Mouse (Mus musculus) MEL (cell line): ENCODE data around the gene Pou2f2. TPM values are rescaled to one million over a fixed set of nuclear protein-coding genes. Genes with fewer than 3 reads are reported as not detected.
A peak's percentile ranks its signal among the peaks of the same experiment; 100 is the strongest.

Experiments used
- DNase-seq: peaks from one replicate; pipeline ENCODE4 v3.0.0; 2011; ENCODE audit warnings: low read depth, low spot score
- H3K27ac ChIP-seq: 2 replicates; pipeline ENCODE4 v1.5.1; 2012; ENCODE audit warnings: low read depth, mild to moderate bottlenecking, control low read depth, low read length, moderate library complexity; ENCODE audit not compliant: control insufficient read depth
- H3K27me3 ChIP-seq, 2 experiments: fragments of 150-350 bp in 1 of 2; sonication (generic) in 1 of 2; 2 replicates each; pipeline ENCODE4 v1.6.1; 2012; ENCODE audit warnings: low read length in 2 of 2, mild to moderate bottlenecking in 2 of 2, improper control_type of control experiment in 1 of 2, moderate library complexity in 1 of 2; ENCODE audit not compliant: insufficient read depth in 2 of 2, control insufficient read depth in 1 of 2
- H3K36me3 ChIP-seq, 2 experiments: 2 replicates each; pipeline ENCODE4 v1.6.1; 2012 to 2014; ENCODE audit warnings: low read length in 2 of 2, improper control_type of control experiment in 1 of 2, inconsistent platforms in 1 of 2, mild to moderate bottlenecking in 1 of 2; ENCODE audit not compliant: insufficient read depth in 2 of 2, control insufficient read depth in 1 of 2
- H3K4me1 ChIP-seq, 2 experiments: fragments of 150-350 bp in 1 of 2; sonication (generic) in 1 of 2; 2 replicates each; pipeline ENCODE4 v1.6.1; 2012; ENCODE audit warnings: low read length in 2 of 2, improper control_type of control experiment in 1 of 2, mild to moderate bottlenecking in 1 of 2; ENCODE audit not compliant: insufficient read depth in 2 of 2, control insufficient read depth in 1 of 2
- H3K4me3 ChIP-seq, 2 experiments: fragments of 150-350 bp in 1 of 2; sonication (generic) in 1 of 2; 2 replicates each; pipeline ENCODE4 v1.5.1; 2012; ENCODE audit warnings: low read depth in 2 of 2, low read length in 2 of 2, mild to moderate bottlenecking in 2 of 2, moderate library complexity in 2 of 2, control low read depth in 1 of 2, improper control_type of control experiment in 1 of 2; ENCODE audit not compliant: control insufficient read depth in 1 of 2, insufficient read depth in 1 of 2
- H3K79me2 ChIP-seq: 2 replicates; pipeline ENCODE4 v1.6.1; 2012; ENCODE audit warnings: mild to moderate bottlenecking, low read length, moderate library complexity; ENCODE audit not compliant: control insufficient read depth, poor library complexity, insufficient read depth
- H3K9ac ChIP-seq: 2 replicates; pipeline ENCODE4 v1.6.1; 2012; ENCODE audit warnings: low read depth, mild to moderate bottlenecking, control low read depth, low read length, moderate library complexity; ENCODE audit not compliant: control insufficient read depth, poor library complexity, severe bottlenecking
- H3K9me3 ChIP-seq: fragments of 150-350 bp; sonication (generic); replicated peaks from 2 replicates; pipeline ENCODE4 v1.6.1; 2012; ENCODE audit warnings: mild to moderate bottlenecking, low read length, improper control_type of control experiment, moderate library complexity; ENCODE audit not compliant: insufficient read depth
- BHLHE40 ChIP-seq: IDR thresholded peaks from 2 replicates; pipeline ENCODE4 v1.6.1; 2012; ENCODE audit warnings: low read depth, mild to moderate bottlenecking, inconsistent platforms, low read length, improper control_type of control experiment, borderline replicate concordance
- CHD2 ChIP-seq: IDR thresholded peaks from 2 replicates; pipeline ENCODE4 v1.6.1; 2011; ENCODE audit warnings: low read length, improper control_type of control experiment
- CTCF ChIP-seq, 3 experiments: IDR thresholded peaks in 2 of 3; conservative IDR thresholded peaks in 1 of 3; 2 replicates each; pipeline ENCODE4 v1.5.1; 2011 to 2012; ENCODE audit warnings: low read length in 3 of 3, low read depth in 2 of 3, mild to moderate bottlenecking in 2 of 3, improper control_type of control experiment in 1 of 3, inconsistent platforms in 1 of 3, mixed read lengths in 1 of 3, moderate library complexity in 1 of 3; ENCODE audit not compliant: control insufficient read depth in 1 of 3, insufficient read depth in 1 of 3, poor library complexity in 1 of 3, severe bottlenecking in 1 of 3
- E2F4 ChIP-seq: IDR thresholded peaks from 2 replicates; pipeline ENCODE4 v1.6.1; 2011; ENCODE audit warnings: low read depth, low read length, improper control_type of control experiment, borderline replicate concordance
- ETS1 ChIP-seq: IDR thresholded peaks from 2 replicates; pipeline ENCODE4 v1.6.1; 2012; ENCODE audit warnings: low read depth, mild to moderate bottlenecking, inconsistent platforms, low read length, improper control_type of control experiment, moderate library complexity
- GATA1 ChIP-seq: IDR thresholded peaks from 2 replicates; pipeline ENCODE4 v1.6.1; 2011; ENCODE audit warnings: low read depth, low read length, improper control_type of control experiment
- HCFC1 ChIP-seq: IDR thresholded peaks from 2 replicates; pipeline ENCODE4 v1.6.1; 2012; ENCODE audit warnings: low read depth, mild to moderate bottlenecking, inconsistent platforms, low read length, improper control_type of control experiment, moderate library complexity
- JUND ChIP-seq: IDR thresholded peaks from 2 replicates; pipeline ENCODE4 v1.6.1; 2011; ENCODE audit warnings: low read depth, mild to moderate bottlenecking, improper control_type of control experiment, low read length
- MAFK ChIP-seq: IDR thresholded peaks from 2 replicates; pipeline ENCODE4 v1.6.1; 2011; ENCODE audit warnings: low read depth, mild to moderate bottlenecking, low read length, improper control_type of control experiment, borderline replicate concordance
- MAZ ChIP-seq: IDR thresholded peaks from 2 replicates; pipeline ENCODE4 v1.6.1; 2012; ENCODE audit warnings: low read depth, mild to moderate bottlenecking, inconsistent platforms, low read length, improper control_type of control experiment
- MYB ChIP-seq: IDR thresholded peaks from 2 replicates; pipeline ENCODE4 v1.6.1; 2011; ENCODE audit warnings: mild to moderate bottlenecking, low read depth, low read length, improper control_type of control experiment
- MYC ChIP-seq: IDR thresholded peaks from 2 replicates; pipeline ENCODE4 v1.6.1; 2011; ENCODE audit warnings: low read depth, mild to moderate bottlenecking, low read length, improper control_type of control experiment, moderate library complexity
- NRF1 ChIP-seq: IDR thresholded peaks from 2 replicates; pipeline ENCODE4 v1.6.1; 2014; ENCODE audit warnings: low read depth, mild to moderate bottlenecking, inconsistent platforms, low read length, improper control_type of control experiment, moderate library complexity; ENCODE audit not compliant: poor library complexity, insufficient read depth, severe bottlenecking
- POLR2AphosphoS5 ChIP-seq: IDR thresholded peaks from 2 replicates; pipeline ENCODE4 v1.6.1; 2012; ENCODE audit warnings: low read depth, borderline replicate concordance, mild to moderate bottlenecking, inconsistent platforms, low read length, moderate library complexity, mixed read lengths
- RAD21 ChIP-seq: IDR thresholded peaks from 2 replicates; pipeline ENCODE4 v1.6.1; 2011; ENCODE audit warnings: mild to moderate bottlenecking, low read depth, low read length, improper control_type of control experiment
- SIN3A ChIP-seq: IDR thresholded peaks from 2 replicates; pipeline ENCODE4 v1.6.1; 2012; ENCODE audit warnings: low read length, improper control_type of control experiment, inconsistent platforms
- TAL1 ChIP-seq: IDR thresholded peaks from 2 replicates; pipeline ENCODE4 v1.6.1; 2012; ENCODE audit warnings: mild to moderate bottlenecking, inconsistent platforms, low read length, moderate library complexity, mixed read lengths
- USF1 ChIP-seq: IDR thresholded peaks from 2 replicates; pipeline ENCODE4 v1.6.1; 2014; ENCODE audit warnings: low read depth, mild to moderate bottlenecking, inconsistent platforms, low read length, improper control_type of control experiment, moderate library complexity
- USF2 ChIP-seq, 2 experiments: IDR thresholded peaks; 2 replicates each; pipeline ENCODE4 v1.6.1; 2011 to 2012; ENCODE audit warnings: improper control_type of control experiment in 2 of 2, low read length in 2 of 2, borderline replicate concordance in 1 of 2, inconsistent platforms in 1 of 2, low read depth in 1 of 2, mild to moderate bottlenecking in 1 of 2; ENCODE audit not compliant: insufficient read depth in 1 of 2
- ZC3H11A ChIP-seq: IDR thresholded peaks from 2 replicates; pipeline ENCODE4 v1.6.1; 2012; ENCODE audit warnings: low read depth, mild to moderate bottlenecking, inconsistent platforms, low read length, improper control_type of control experiment
- ZNF384 ChIP-seq: IDR thresholded peaks from 2 replicates; pipeline ENCODE4 v1.6.1; 2012; ENCODE audit warnings: low read depth, mild to moderate bottlenecking, inconsistent platforms, low read length, improper control_type of control experiment
- polyA plus RNA-seq, 2 experiments: library from polyadenylated mRNA; stranded (reverse) in 1 of 2; unstranded in 1 of 2; fragments of >175 nt in 1 of 2; fragments of >200 nt in 1 of 2; gene quantifications; 2 replicates each; pipeline versions ENCODE4 v1.2.1 to v1.2.4; 2012; ENCODE audit warnings: low replicate concordance in 2 of 2, low read depth in 1 of 2; ENCODE audit not compliant: insufficient read length in 2 of 2, insufficient read depth in 1 of 2, missing spikeins in 1 of 2
- total RNA-seq: library from RNA; depleted of rRNA; stranded (reverse); fragments of 300-350 nt; gene quantifications from 2 replicates; pipeline ENCODE4 v1.2.3, GENCODE M21; 2012

The Pou2f2 gene
- total and polyA plus RNA-seq, 3 experiments: 0.73 to 6.4 TPM; not detected in 1

DNA sequence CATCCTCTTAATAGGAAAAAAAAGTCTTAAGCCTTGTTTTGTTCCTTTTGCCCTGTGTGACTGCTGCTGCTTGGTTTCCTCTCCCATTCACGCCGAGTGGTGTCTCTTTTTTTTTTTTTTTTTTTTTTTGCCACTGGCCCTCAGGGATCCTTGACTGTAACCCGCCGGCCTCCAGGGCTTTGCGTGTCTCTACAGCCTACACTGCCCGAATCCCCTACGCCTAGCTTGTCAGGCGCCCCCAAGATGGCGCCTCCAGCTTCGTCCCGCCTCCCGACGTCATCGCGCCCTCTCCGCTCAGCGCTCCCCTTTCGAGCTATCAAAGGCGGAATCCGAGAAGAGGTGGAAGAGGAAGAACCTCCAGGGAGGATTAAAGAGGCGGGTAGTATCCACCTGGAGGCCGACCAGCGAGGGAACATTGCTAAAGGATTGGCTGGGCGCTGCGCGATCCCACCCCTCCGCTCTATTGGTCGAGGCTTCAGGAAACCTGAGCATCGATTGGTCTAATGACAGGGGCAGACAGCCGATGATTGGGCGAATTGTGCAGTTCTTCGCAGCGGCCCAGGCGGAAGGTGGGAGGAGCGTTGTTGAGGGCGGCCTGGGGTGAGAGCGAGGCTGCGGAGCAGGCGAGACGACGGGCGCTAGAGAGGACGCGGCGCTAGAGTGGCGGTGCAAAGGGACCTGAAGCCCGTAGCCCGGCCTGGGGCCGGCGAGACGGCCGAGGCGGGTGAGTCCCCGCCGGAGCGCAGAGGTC lies 102.7 kb downstream of the Pou2f2 start (continued):
- no peak for TF ChIP-seq JUND
- no peak for TF ChIP-seq MYB
- TF ChIP-seq RAD21: no peak
- TF ChIP-seq SIN3A: peak; percentile 58

DNA sequence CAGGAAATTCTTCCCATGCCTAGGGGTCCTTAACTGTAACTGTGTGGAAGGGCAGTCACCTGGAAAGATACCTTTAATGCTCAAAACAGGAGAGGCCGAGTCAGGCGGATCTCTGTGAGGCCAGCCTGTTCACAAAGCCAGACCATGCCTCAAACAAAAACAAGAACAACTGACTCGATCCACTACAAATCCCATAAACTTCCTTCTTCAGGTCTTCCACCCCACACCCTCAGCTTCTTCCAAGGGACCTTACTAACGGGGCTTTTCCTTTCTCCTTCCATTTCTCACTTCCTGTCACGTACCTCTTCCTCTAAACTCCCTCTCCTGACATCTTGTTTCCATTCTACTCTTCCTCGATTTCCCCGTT lies 103.2 kb downstream of the Pou2f2 start:
- H3K9ac ChIP-seq: peak overlapping the region; percentile 85
- H3K4me3 ChIP-seq: peak overlapping the region; percentile 71 to 74
- TF ChIP-seq MAZ (no peak), MAFK (no peak), USF2 (IDR thresholded peaks at IDR 0.05; ENCODE audit: borderline replicate concordance in 1 of 2, insufficient read depth in 1 of 2, low read depth in 1 of 2, low read length in 2 of 2) (no peak), MYB (no peak), JUND (no peak), BHLHE40 (no peak), NRF1 (no peak), HCFC1 (no peak), GATA1 (no peak), E2F4 (no peak), ETS1 (no peak), TAL1 (no peak), MYC (no peak), CHD2 (no peak), ZNF384 (no peak), POLR2AphosphoS5 (no peak), ZC3H11A (no peak), USF1 (no peak), CTCF (IDR thresholded peaks at IDR 0.05 in 2 of 3, conservative IDR thresholded peaks at IDR 0.05 in 1 of 3; ENCODE audit: control insufficient read depth in 1 of 3, insufficient read depth in 1 of 3, low read depth in 2 of 3, low read length in 3 of 3, poor library complexity in 1 of 3, severe bottlenecking in 1 of 3) (no peak)
- TF ChIP-seq, all 39 proteins: peak for 0
- H3K36me3 ChIP-seq: peaks cover 0 to 20% of the 10 kb centered on the region in 2 experiments; a peak in 2 of 4 replicates
- H3K79me2 ChIP-seq: peaks cover 43% of the 10 kb centered on the region
- peaks cover 9 to 37% of the 10 kb centered on the region in 2 experiments for H3K4me1 ChIP-seq
- peak overlapping the region; percentile 92 for H3K27ac ChIP-seq
- no peak for DNase-seq
- no peaks in the 10 kb centered on the region for H3K9me3 ChIP-seq
- no peaks in the 10 kb centered on the region for H3K27me3 ChIP-seq
